Mouse (Mus musculus): Measurements from ENCODE around the gene Sec14l4. TPM values are rescaled to one million over a fixed set of nuclear protein-coding genes. Genes with fewer than 3 reads are reported as not detected.
A peak's percentile ranks its signal among the peaks of the same experiment; 100 is the strongest.

The Sec14l4 gene
- polyA plus RNA-seq, 1 experiment = 0.17 TPM

DNA sequence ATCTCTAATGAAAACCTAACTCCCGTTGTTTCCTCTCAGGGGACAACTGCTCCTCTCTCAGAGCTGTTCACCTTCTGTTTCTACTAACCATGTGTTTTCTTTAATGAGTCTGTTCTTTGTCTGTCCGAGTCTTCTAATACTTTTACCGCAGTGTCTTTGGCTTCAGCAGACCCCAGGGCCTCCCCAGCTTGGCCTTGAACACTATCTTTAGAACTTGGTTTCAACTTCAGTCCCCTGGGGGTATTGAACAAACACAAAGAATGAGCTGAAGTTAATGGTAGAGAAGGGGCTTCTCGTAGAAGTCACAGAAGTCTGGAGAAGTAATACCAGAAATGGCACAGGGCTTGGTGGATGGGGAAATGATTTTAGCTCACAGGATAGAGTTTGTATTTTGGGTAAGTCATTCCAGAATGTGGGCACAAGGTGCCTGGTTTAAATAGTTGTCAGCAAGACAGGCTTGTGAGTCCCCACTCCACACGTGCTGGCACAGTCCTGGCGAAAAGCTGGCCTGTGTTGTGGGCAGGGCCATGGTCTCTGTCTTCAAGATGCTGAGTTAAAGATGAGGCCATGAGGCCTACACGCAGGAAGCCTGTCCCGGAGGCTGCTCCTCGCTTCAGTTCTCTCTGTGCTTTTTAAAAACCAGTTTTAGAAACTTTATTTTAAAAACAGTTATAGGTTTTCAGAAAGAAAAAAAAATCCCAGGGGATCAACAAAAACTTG is 5.3 kb downstream of the Sec14l4 start:
- no peak overlapping the region for H3K4me3 ChIP-seq (ENCODE audit: insufficient read depth, low read length)
- H3K4me1 ChIP-seq (ENCODE audit: control insufficient read depth, insufficient read depth, low read length) = no peaks in the 10 kb centered on the region
- H3K27ac ChIP-seq (ENCODE audit: insufficient read depth, low read length) = no peak overlapping the region
- no peak for TF ChIP-seq POLR2A (IDR thresholded peaks at IDR 0.05; ENCODE audit: extremely low read depth, insufficient read depth, low read length)

DNA sequence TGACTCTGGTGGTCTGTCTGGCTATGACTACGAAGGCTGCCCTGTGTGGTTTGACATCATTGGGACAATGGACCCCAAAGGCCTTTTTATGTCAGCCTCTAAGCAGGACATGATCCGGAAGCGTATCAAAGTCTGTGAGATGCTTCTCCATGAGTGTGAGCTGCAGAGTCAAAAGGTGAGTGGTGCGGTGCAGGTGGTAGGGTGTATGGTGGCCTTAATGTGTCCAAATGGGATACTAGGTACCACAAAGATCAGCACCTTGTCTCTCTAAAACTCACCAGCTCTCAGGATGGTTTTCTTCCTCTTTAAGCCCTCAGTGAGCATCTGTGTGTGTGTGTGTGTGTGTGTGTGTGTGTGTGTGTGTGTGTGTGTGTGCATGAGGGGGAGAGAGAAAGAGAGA is 8.7 kb downstream of the Sec14l4 start:
- no peak for TF ChIP-seq CTCF (IDR thresholded peaks at IDR 0.05; ENCODE audit: extremely low read depth, insufficient read depth, low read length)
- Histone ChIP-seq H3K27ac (ENCODE audit: insufficient read depth, low read length) (no peak overlapping the region), H3K4me3 (ENCODE audit: insufficient read depth, low read length) (no peak overlapping the region), H3K4me1 (ENCODE audit: control insufficient read depth, insufficient read depth, low read length) (no peaks in the 10 kb centered on the region)

DNA sequence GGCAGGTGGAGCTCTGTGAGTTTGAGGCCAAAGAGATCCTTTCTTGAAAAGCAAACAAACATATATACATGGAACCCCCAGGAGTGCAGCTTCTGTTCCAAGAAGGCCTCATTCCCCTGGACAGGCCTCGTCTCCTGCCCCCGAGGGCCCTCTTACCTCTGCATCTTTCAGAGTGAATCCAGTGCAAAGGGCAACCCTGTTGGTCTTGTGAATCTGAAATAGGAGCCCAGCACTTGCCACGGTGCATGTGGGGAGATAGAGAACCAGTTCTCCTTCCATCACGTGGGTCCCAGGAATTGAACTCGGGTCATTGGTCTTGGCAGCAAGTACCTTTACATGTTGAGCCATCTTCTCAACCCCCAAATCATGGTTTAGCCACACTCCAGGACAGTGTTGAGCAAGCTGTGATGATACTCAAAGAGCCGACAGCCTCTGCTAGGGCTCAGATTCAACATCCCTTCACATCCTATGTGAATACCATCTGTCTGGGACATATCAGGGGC is 9.9 kb downstream of the Sec14l4 start:
- Histone ChIP-seq H3K4me1 (ENCODE audit: control insufficient read depth, insufficient read depth, low read length) (no peaks in the 10 kb centered on the region), H3K27ac (ENCODE audit: insufficient read depth, low read length) (no peak overlapping the region), H3K4me3 (ENCODE audit: insufficient read depth, low read length) (no peak overlapping the region)
- TF ChIP-seq CTCF (IDR thresholded peaks at IDR 0.05; ENCODE audit: extremely low read depth, insufficient read depth, low read length) = no peak

DNA sequence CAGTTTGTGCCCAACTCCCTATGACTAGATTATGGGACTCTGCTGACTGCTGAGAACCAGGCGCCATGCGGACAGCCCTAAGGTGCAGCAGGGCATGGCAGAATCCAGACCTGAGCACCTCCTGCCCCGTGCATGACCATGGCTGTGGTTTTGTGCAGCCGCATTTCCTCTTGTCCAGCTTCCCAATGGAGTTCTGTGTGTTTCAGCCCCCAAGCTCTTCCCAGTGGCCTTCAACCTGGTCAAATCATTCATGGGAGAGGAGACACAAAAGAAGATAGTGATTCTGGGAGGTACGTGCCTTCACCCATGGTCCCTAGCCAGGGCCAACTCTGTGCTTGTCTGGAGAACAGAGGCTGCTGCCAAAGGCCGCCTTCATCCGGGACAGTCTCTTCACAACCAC is 11.8 kb downstream of the Sec14l4 start:
- Histone ChIP-seq H3K27ac (ENCODE audit: insufficient read depth, low read length) (no peak overlapping the region), H3K4me1 (ENCODE audit: control insufficient read depth, insufficient read depth, low read length) (no peaks in the 10 kb centered on the region), H3K4me3 (ENCODE audit: insufficient read depth, low read length) (no peak overlapping the region)
- TF ChIP-seq POLR2A (IDR thresholded peaks at IDR 0.05; ENCODE audit: extremely low read depth, insufficient read depth, low read length) = no peak
- TF ChIP-seq CTCF (IDR thresholded peaks at IDR 0.05; ENCODE audit: extremely low read depth, insufficient read depth, low read length) = no peak

DNA sequence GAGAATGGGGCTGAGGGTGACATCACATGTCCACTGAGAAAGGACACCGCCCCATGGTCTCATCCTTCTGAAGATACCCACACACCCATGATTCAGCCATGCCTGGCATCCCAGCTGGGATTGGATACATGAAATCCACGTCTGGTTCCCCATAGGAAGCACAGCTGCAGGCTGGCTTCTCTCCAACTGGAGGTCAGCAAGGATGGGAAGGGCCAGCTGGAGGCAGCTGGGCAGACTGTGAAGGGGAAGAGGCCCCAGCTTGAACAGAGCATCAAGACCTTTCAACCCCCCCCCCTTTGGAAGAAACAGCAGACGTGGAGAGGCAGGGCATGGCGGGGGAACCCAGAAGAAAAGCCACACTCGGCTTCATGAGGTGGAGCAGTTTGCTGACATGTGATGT is 15.3 kb downstream of the Sec14l4 start:
- no peak for TF ChIP-seq POLR2A (IDR thresholded peaks at IDR 0.05; ENCODE audit: extremely low read depth, insufficient read depth, low read length)
- TF ChIP-seq CTCF (IDR thresholded peaks at IDR 0.05; ENCODE audit: extremely low read depth, insufficient read depth, low read length) = no peak
- Histone ChIP-seq H3K4me1 (ENCODE audit: control insufficient read depth, insufficient read depth, low read length) (no peaks in the 10 kb centered on the region), H3K4me3 (ENCODE audit: insufficient read depth, low read length) (no peak overlapping the region), H3K27ac (ENCODE audit: insufficient read depth, low read length) (no peak overlapping the region)

DNA sequence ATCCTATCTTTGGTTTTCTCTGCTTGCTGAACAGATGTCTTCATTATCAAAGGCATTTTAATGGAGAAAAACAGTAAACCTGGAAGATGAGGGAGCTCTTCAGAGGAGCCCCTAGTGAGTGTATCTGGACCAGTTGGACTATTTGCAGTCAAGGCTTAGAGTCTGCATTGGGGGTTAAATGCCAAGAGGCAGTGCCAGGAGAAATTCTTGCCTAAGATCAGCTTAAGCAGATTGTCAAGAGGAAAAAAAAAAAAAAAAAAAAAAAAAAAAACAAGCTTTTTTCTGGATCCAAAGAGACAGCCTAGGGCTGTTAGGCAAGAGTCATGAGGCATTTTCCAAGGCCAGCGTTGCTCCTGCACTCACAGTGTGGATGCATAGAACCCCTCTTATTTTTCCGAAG is 16.5 kb downstream of the Sec14l4 start:
- H3K27ac ChIP-seq (ENCODE audit: insufficient read depth, low read length) = no peak overlapping the region
- H3K4me3 ChIP-seq (ENCODE audit: insufficient read depth, low read length) = no peak overlapping the region
- TF ChIP-seq POLR2A (IDR thresholded peaks at IDR 0.05; ENCODE audit: extremely low read depth, insufficient read depth, low read length) = no peak
- no peak for TF ChIP-seq CTCF (IDR thresholded peaks at IDR 0.05; ENCODE audit: extremely low read depth, insufficient read depth, low read length)
- no peaks in the 10 kb centered on the region for H3K4me1 ChIP-seq (ENCODE audit: control insufficient read depth, insufficient read depth, low read length)

DNA sequence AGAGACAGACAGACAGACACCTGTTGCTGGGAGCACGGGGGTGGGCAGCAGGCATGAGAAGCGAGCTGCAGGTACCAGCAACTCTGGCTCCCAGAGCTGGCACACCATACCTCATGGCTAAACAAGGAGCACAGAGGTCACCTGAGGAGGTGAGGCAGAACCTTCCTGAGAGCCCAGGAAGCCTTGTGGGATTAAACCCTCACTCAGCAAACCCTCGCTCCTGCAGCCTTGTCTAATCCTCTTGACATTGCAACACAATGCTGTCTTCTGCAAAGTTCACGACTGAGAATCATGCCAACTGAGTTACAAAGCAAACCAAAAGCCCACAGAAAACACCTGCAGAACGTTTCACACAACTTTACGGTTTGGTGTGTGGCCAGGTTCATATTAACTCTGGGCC is 17.2 kb downstream of the Sec14l4 start:
- Histone ChIP-seq H3K27ac (ENCODE audit: insufficient read depth, low read length) (no peak overlapping the region), H3K4me3 (ENCODE audit: insufficient read depth, low read length) (no peak overlapping the region), H3K4me1 (ENCODE audit: control insufficient read depth, insufficient read depth, low read length) (no peaks in the 10 kb centered on the region)
- TF ChIP-seq CTCF (IDR thresholded peaks at IDR 0.05; ENCODE audit: extremely low read depth, insufficient read depth, low read length) = no peak
- TF ChIP-seq POLR2A (IDR thresholded peaks at IDR 0.05; ENCODE audit: extremely low read depth, insufficient read depth, low read length) = no peak

DNA sequence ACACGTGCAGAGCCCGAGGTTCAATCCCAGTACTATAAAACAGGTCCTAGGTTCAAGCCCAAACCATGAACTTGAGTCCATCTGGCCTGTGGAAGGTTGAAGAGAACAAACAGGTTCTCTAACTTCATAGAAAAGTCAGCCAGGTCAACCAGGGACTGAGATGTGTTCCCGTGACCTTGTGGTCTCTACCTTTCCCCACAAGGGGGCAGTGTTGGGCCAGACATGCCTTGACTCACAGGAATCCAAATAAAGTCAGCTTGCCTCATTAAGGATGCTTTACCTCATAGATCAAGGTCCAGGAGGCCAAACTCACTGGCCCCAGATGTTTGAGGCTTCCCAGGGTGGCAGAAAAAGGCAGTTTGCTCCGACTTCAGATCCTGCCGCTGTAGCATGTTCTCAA is 22.3 kb downstream of the Sec14l4 start:
- Histone ChIP-seq H3K4me3 (ENCODE audit: insufficient read depth, low read length) (no peak overlapping the region), H3K27ac (ENCODE audit: insufficient read depth, low read length) (no peak overlapping the region), H3K4me1 (ENCODE audit: control insufficient read depth, insufficient read depth, low read length) (no peaks in the 10 kb centered on the region)
- TF ChIP-seq CTCF (IDR thresholded peaks at IDR 0.05; ENCODE audit: extremely low read depth, insufficient read depth, low read length) (peak; percentile 97), POLR2A (IDR thresholded peaks at IDR 0.05; ENCODE audit: extremely low read depth, insufficient read depth, low read length) (no peak)

DNA sequence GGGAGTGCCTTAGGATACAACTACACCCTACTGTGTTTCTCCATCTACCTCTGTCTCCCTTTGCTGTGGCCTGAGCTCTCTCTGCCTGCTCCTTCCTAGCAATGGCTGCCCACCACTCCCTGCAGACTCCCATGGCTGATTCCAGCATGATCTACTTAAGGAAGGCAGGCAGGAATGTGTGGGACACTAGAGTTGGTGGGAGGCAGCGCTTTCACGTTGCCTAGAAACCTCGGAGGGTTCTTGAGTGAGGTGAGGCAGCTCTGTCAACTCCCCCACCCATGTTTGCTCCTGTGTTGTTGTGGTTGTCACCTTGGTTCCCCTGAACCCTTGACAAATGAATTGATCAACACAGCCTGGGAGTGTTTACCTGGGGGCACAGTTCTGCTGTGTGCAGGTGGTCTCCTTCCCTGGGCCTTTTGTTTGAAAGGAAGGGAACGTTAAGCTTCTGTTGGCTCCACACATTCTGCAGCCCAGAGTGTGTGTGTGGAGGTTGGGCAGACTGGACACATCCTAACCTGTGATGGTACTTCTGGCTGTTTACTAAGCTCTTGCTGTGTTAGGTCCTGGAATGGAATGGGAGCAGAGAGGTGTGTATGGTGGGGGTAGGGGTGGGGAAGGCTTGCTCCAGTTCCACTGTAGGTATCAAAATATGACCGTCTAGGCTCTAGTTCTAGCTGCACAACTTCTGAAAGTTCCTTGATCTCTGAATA is 29.8 kb downstream of the Sec14l4 start:
- TF ChIP-seq CTCF (IDR thresholded peaks at IDR 0.05; ENCODE audit: extremely low read depth, insufficient read depth, low read length) (no peak), POLR2A (IDR thresholded peaks at IDR 0.05; ENCODE audit: extremely low read depth, insufficient read depth, low read length) (peak; percentile 24; the same call in 1 of the 2 replicates)
- H3K27ac ChIP-seq (ENCODE audit: insufficient read depth, low read length) = no peak overlapping the region
- no peak overlapping the region for H3K4me3 ChIP-seq (ENCODE audit: insufficient read depth, low read length)
- peaks cover 5% of the 10 kb centered on the region for H3K4me1 ChIP-seq (ENCODE audit: control insufficient read depth, insufficient read depth, low read length)

DNA sequence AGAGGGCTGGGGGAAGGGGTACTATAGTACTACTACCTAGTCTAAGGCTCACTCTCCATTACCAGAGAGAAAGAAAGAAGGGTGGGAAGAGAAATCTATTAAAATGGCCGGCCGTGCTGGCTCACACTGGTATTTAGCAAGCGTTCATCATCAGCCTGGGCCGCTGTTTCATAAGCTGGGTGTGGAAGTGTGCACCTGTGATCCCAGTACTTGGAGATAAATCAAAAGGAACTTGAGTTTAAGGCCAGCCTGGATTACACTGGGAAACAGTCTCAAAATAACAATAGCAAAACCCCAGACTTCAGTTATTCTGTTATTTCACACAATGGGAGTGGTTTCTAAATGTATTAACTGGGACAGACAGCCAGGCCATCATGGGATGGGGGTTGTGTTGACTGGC is 31.3 kb downstream of the Sec14l4 start:
- TF ChIP-seq CTCF (IDR thresholded peaks at IDR 0.05; ENCODE audit: extremely low read depth, insufficient read depth, low read length) (no peak), POLR2A (IDR thresholded peaks at IDR 0.05; ENCODE audit: extremely low read depth, insufficient read depth, low read length) (no peak)
- H3K4me1 ChIP-seq (ENCODE audit: control insufficient read depth, insufficient read depth, low read length) = peaks cover 5% of the 10 kb centered on the region
- H3K4me3 ChIP-seq (ENCODE audit: insufficient read depth, low read length) = no peak overlapping the region
- no peak overlapping the region for H3K27ac ChIP-seq (ENCODE audit: insufficient read depth, low read length)

All from cortical plate, adult 2 months (tissue).